Mouse (Mus musculus) liver, embryonic 14.5 days (tissue): ENCODE results near the gene Gm9913.

Experiments
- CTCF ChIP-seq: IDR thresholded peaks from 2 replicates; pipeline ENCODE4 v1.5.1; 2016; ENCODE audit warnings: antibody characterized with exemption, low read depth, control low read depth
- EP300 ChIP-seq: IDR thresholded peaks from 2 replicates; pipeline ENCODE4 v1.6.1; 2016; ENCODE audit warnings: antibody characterized with exemption, low read depth

DNA sequence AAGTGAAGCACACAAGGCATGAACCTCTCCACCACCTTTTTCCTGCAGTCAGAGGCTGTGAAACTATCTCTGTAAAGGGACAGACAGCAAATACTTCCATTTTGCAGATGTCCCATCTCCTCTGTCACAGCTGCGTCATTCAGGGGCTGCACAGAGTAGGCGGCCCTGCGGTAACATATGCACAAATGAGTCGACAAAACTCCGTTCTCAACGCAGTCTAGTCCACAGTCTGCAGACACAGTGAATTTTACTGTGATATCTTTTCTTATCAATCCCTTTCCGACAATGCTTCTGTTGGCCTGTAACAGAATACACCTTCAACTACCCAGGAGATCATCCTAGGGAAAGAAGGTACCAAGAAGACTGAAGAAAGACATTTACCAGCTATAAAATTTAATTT, 6.7 kb upstream of the Gm9913 start:
- TF ChIP-seq CTCF (no peak), EP300 (no peak)
